Mouse (Mus musculus): ENCODE data around the gene Reep3. TPM values are rescaled to one million over a fixed set of nuclear protein-coding genes. Genes with fewer than 3 reads are reported as not detected.
"Not testable (repeated sequence)": the region's sequence is repeated elsewhere in the genome, so short reads cannot be mapped to it uniquely, and the experiment has no call there.

Reep3 gene
- total RNA-seq, 2 experiments from 2014 or later = 9.7 to 10.8 TPM

GRCm38 (mm10) chr10:67016615-67017278 lies 80.0 kb downstream of the Reep3 start:
- no peak for TF ChIP-seq CTCF (IDR thresholded peaks at IDR 0.05)
- peak; percentile 47 for DNase-seq
- intact Hi-C loops (cut with DNase I) = no loop called here
- H3K4me3 ChIP-seq = no peak overlapping the region
- H3K27ac ChIP-seq = peak overlapping the region; percentile 4; the same call in 1 of the 2 replicates

GRCm38 (mm10) chr10:67014746-67015145 lies 82.0 kb downstream of the Reep3 start:
- DNase-seq = peak; percentile 17
- Histone ChIP-seq H3K4me3 (no peak overlapping the region), H3K27ac (no peak overlapping the region)
- intact Hi-C loops (cut with DNase I) = no loop called here
- TF ChIP-seq CTCF (IDR thresholded peaks at IDR 0.05) = no peak

GRCm38 (mm10) chr10:67010521-67010920 lies 86.2 kb downstream of the Reep3 start:
- no peak for DNase-seq
- intact Hi-C loops (cut with DNase I) = no loop called here
- no peak overlapping the region for H3K27ac ChIP-seq
- TF ChIP-seq CTCF (IDR thresholded peaks at IDR 0.05) = no peak
- no peak overlapping the region for H3K4me3 ChIP-seq

GRCm38 (mm10) chr10:67004527-67005042 lies 92.2 kb downstream of the Reep3 start:
- Histone ChIP-seq H3K4me3 (peak overlapping the region; percentile 72), H3K27ac (peak overlapping the region; percentile 81)
- DNase-seq = no peak
- intact Hi-C loops (cut with DNase I) = loop anchor here (5.0 kb wide), 3 partner anchors 48 to 93 kb away; partner anchors contain the start of genes Jmjd1c and Reep3
- no peak for TF ChIP-seq CTCF (IDR thresholded peaks at IDR 0.05)

GRCm38 (mm10) chr10:67003743-67004526 lies 92.8 kb downstream of the Reep3 start:
- DNase-seq = peak; percentile 52
- Histone ChIP-seq H3K4me3 (peak overlapping the region; percentile 72), H3K27ac (peak overlapping the region; percentile 81)
- no peak for TF ChIP-seq CTCF (IDR thresholded peaks at IDR 0.05)
- intact Hi-C loops (cut with DNase I) = loop anchor here (5.0 kb wide), 3 partner anchors 48 to 93 kb away; partner anchors contain the start of genes Jmjd1c and Reep3

GRCm38 (mm10) chr10:67003009-67003742 lies 93.6 kb downstream of the Reep3 start:
- no peak for TF ChIP-seq CTCF (IDR thresholded peaks at IDR 0.05)
- peak overlapping the region; percentile 72 for H3K4me3 ChIP-seq
- DNase-seq = peak; percentile 78
- intact Hi-C loops (cut with DNase I) = loop anchor here (5.0 kb wide), 3 partner anchors 49 to 94 kb away; partner anchors contain the start of genes Jmjd1c and Reep3
- H3K27ac ChIP-seq = peak overlapping the region; percentile 81

GRCm38 (mm10) chr10:67002207-67003008 lies 94.3 kb downstream of the Reep3 start:
- peak; percentile 92 for DNase-seq
- Histone ChIP-seq H3K4me3 (peak overlapping the region; percentile 72), H3K27ac (peak overlapping the region; percentile 81)
- no peak for TF ChIP-seq CTCF (IDR thresholded peaks at IDR 0.05)
- intact Hi-C loops (cut with DNase I) = loop anchor here (5.0 kb wide), 3 partner anchors 50 to 95 kb away; partner anchors contain the start of genes Jmjd1c and Reep3

- not testable (repeated sequence) for H3K27ac ChIP-seq, DNase-seq, H3K4me3 ChIP-seq
- intact Hi-C loops (cut with DNase I) = loop anchor here (5.0 kb wide), 3 partner anchors 51 to 96 kb away; partner anchors contain the start of genes Jmjd1c and Reep3
Measured at GRCm38 (mm10) chr10:67000958-67001615, 95.7 kb downstream of the Reep3 start.

- intact Hi-C loops (cut with DNase I) = loop anchor here (5.0 kb wide), 3 partner anchors 52 to 97 kb away; partner anchors contain the start of genes Jmjd1c and Reep3
- Histone ChIP-seq H3K4me3 (no peak overlapping the region), H3K27ac (no peak overlapping the region)
- DNase-seq = no peak
- no peak for TF ChIP-seq CTCF (IDR thresholded peaks at IDR 0.05)
Measured at GRCm38 (mm10) chr10:67000136-67000535, 96.6 kb downstream of the Reep3 start.

GRCm38 (mm10) chr10:66998770-66999169 lies 98.0 kb downstream of the Reep3 start:
- H3K27ac ChIP-seq = no peak overlapping the region
- intact Hi-C loops (cut with DNase I) = no loop called here
- no peak overlapping the region for H3K4me3 ChIP-seq
- no peak for TF ChIP-seq CTCF (IDR thresholded peaks at IDR 0.05)
- no peak for DNase-seq

GRCm38 (mm10) chr10:66995181-66995580 lies 101.6 kb downstream of the Reep3 start:
- intact Hi-C loops (cut with DNase I) = no loop called here
- no peak overlapping the region for H3K27ac ChIP-seq
- DNase-seq = no peak

More at GRCm38 (mm10) chr10:66995181-66995580, 101.6 kb downstream of the Reep3 start:
- no peak overlapping the region for H3K4me3 ChIP-seq
- TF ChIP-seq CTCF (IDR thresholded peaks at IDR 0.05) = no peak

Data from gastrocnemius, adult 2 months (tissue).